Mouse (Mus musculus): Measurements from ENCODE around the gene Wnk2. TPM values are rescaled to one million over a fixed set of nuclear protein-coding genes. Genes with fewer than 3 reads are reported as not detected.

The Wnk2 gene
- polyA plus RNA-seq, 1 experiment, result not detected

- H3K36me3 ChIP-seq (ENCODE audit: control insufficient read depth), result no peaks in the 10 kb centered on the region
- H3K4me3 ChIP-seq (replicated peaks), result no peak overlapping the region
- no peak for TF ChIP-seq GATA1 (IDR thresholded peaks at IDR 0.05; ENCODE audit: low read length)
- no peak for TF ChIP-seq TAL1 (IDR thresholded peaks at IDR 0.05; ENCODE audit: low read length)
- no peaks in the 10 kb centered on the region for H3K27me3 ChIP-seq (ENCODE audit: control insufficient read depth)
- no peaks in the 10 kb centered on the region for H3K4me1 ChIP-seq (ENCODE audit: control insufficient read depth)
- H3K9me3 ChIP-seq (ENCODE audit: control insufficient read depth, low read length), result no peaks in the 10 kb centered on the region
Measured at GRCm38 (mm10) chr13:49180691-49181090, 32.9 kb upstream of the Wnk2 start.

- no peak for TF ChIP-seq GATA1 (IDR thresholded peaks at IDR 0.05; ENCODE audit: low read length)
- TF ChIP-seq TAL1 (IDR thresholded peaks at IDR 0.05; ENCODE audit: low read length), result no peak
- Histone ChIP-seq H3K9me3 (ENCODE audit: control insufficient read depth, low read length) (no peaks in the 10 kb centered on the region), H3K4me3 (replicated peaks) (no peak overlapping the region), H3K27me3 (ENCODE audit: control insufficient read depth) (no peaks in the 10 kb centered on the region), H3K4me1 (ENCODE audit: control insufficient read depth) (no peaks in the 10 kb centered on the region), H3K36me3 (ENCODE audit: control insufficient read depth) (no peaks in the 10 kb centered on the region)
Measured at GRCm38 (mm10) chr13:49180274-49180673, 32.5 kb upstream of the Wnk2 start.

- Histone ChIP-seq H3K36me3 (ENCODE audit: control insufficient read depth) (no peaks in the 10 kb centered on the region), H3K4me3 (replicated peaks) (no peak overlapping the region), H3K27me3 (ENCODE audit: control insufficient read depth) (no peaks in the 10 kb centered on the region), H3K9me3 (ENCODE audit: control insufficient read depth, low read length) (no peaks in the 10 kb centered on the region), H3K4me1 (ENCODE audit: control insufficient read depth) (no peaks in the 10 kb centered on the region)
- no peak for TF ChIP-seq TAL1 (IDR thresholded peaks at IDR 0.05; ENCODE audit: low read length)
- no peak for TF ChIP-seq GATA1 (IDR thresholded peaks at IDR 0.05; ENCODE audit: low read length)
Measured at GRCm38 (mm10) chr13:49178839-49179585, 31.2 kb upstream of the Wnk2 start.

- no peak overlapping the region for H3K4me3 ChIP-seq (replicated peaks)
- H3K27me3 ChIP-seq (ENCODE audit: control insufficient read depth), result no peaks in the 10 kb centered on the region
- H3K9me3 ChIP-seq (ENCODE audit: control insufficient read depth, low read length), result no peaks in the 10 kb centered on the region
- no peaks in the 10 kb centered on the region for H3K4me1 ChIP-seq (ENCODE audit: control insufficient read depth)
- TF ChIP-seq TAL1 (IDR thresholded peaks at IDR 0.05; ENCODE audit: low read length), result no peak
- TF ChIP-seq GATA1 (IDR thresholded peaks at IDR 0.05; ENCODE audit: low read length), result no peak
- no peaks in the 10 kb centered on the region for H3K36me3 ChIP-seq (ENCODE audit: control insufficient read depth)
Measured at GRCm38 (mm10) chr13:49175509-49175908, 27.7 kb upstream of the Wnk2 start.

GRCm38 (mm10) chr13:49172971-49173596 is 25.3 kb upstream of the Wnk2 start:
- H3K4me1 ChIP-seq (ENCODE audit: control insufficient read depth), result no peaks in the 10 kb centered on the region
- no peaks in the 10 kb centered on the region for H3K9me3 ChIP-seq (ENCODE audit: control insufficient read depth, low read length)
- H3K4me3 ChIP-seq (replicated peaks), result no peak overlapping the region
- TF ChIP-seq TAL1 (IDR thresholded peaks at IDR 0.05; ENCODE audit: low read length) (no peak), GATA1 (IDR thresholded peaks at IDR 0.05; ENCODE audit: low read length) (no peak)
- H3K27me3 ChIP-seq (ENCODE audit: control insufficient read depth), result no peaks in the 10 kb centered on the region
- H3K36me3 ChIP-seq (ENCODE audit: control insufficient read depth), result no peaks in the 10 kb centered on the region

- no peak overlapping the region for H3K4me3 ChIP-seq (replicated peaks)
- TF ChIP-seq TAL1 (IDR thresholded peaks at IDR 0.05; ENCODE audit: low read length), result no peak
- no peaks in the 10 kb centered on the region for H3K9me3 ChIP-seq (ENCODE audit: control insufficient read depth, low read length)
- no peaks in the 10 kb centered on the region for H3K4me1 ChIP-seq (ENCODE audit: control insufficient read depth)
- no peaks in the 10 kb centered on the region for H3K36me3 ChIP-seq (ENCODE audit: control insufficient read depth)
- no peaks in the 10 kb centered on the region for H3K27me3 ChIP-seq (ENCODE audit: control insufficient read depth)
Measured at GRCm38 (mm10) chr13:49172335-49172734, 24.5 kb upstream of the Wnk2 start.

- TF ChIP-seq TAL1 (IDR thresholded peaks at IDR 0.05; ENCODE audit: low read length) (no peak), GATA1 (IDR thresholded peaks at IDR 0.05; ENCODE audit: low read length) (no peak)
- Histone ChIP-seq H3K4me3 (replicated peaks) (no peak overlapping the region), H3K4me1 (ENCODE audit: control insufficient read depth) (no peaks in the 10 kb centered on the region), H3K36me3 (ENCODE audit: control insufficient read depth) (no peaks in the 10 kb centered on the region), H3K27me3 (ENCODE audit: control insufficient read depth) (no peaks in the 10 kb centered on the region), H3K9me3 (ENCODE audit: control insufficient read depth, low read length) (no peaks in the 10 kb centered on the region)
Measured at GRCm38 (mm10) chr13:49171729-49172128, 23.9 kb upstream of the Wnk2 start.

GRCm38 (mm10) chr13:49170623-49171022 is 22.8 kb upstream of the Wnk2 start:
- Histone ChIP-seq H3K4me1 (ENCODE audit: control insufficient read depth) (no peaks in the 10 kb centered on the region), H3K4me3 (replicated peaks) (no peak overlapping the region), H3K36me3 (ENCODE audit: control insufficient read depth) (no peaks in the 10 kb centered on the region), H3K27me3 (ENCODE audit: control insufficient read depth) (no peaks in the 10 kb centered on the region), H3K9me3 (ENCODE audit: control insufficient read depth, low read length) (no peaks in the 10 kb centered on the region)
- no peak for TF ChIP-seq TAL1 (IDR thresholded peaks at IDR 0.05; ENCODE audit: low read length)
- no peak for TF ChIP-seq GATA1 (IDR thresholded peaks at IDR 0.05; ENCODE audit: low read length)

- no peak overlapping the region for H3K4me3 ChIP-seq (replicated peaks)
Measured at GRCm38 (mm10) chr13:49169448-49170207, 21.8 kb upstream of the Wnk2 start.

More at GRCm38 (mm10) chr13:49169448-49170207, 21.8 kb upstream of the Wnk2 start:
- H3K4me1 ChIP-seq (ENCODE audit: control insufficient read depth), result no peaks in the 10 kb centered on the region
- H3K27me3 ChIP-seq (ENCODE audit: control insufficient read depth), result no peaks in the 10 kb centered on the region
- no peaks in the 10 kb centered on the region for H3K9me3 ChIP-seq (ENCODE audit: control insufficient read depth, low read length)
- TF ChIP-seq TAL1 (IDR thresholded peaks at IDR 0.05; ENCODE audit: low read length) (no peak), GATA1 (IDR thresholded peaks at IDR 0.05; ENCODE audit: low read length) (no peak)
- no peaks in the 10 kb centered on the region for H3K36me3 ChIP-seq (ENCODE audit: control insufficient read depth)
